Mouse (Mus musculus): ENCODE results near the gene Hnrnph1. TPM values are rescaled to one million over a fixed set of nuclear protein-coding genes. Genes with fewer than 3 reads are reported as not detected.

Gene Hnrnph1
- polyA plus RNA-seq, 1 experiment from 2014 or later = 475 TPM

DNA sequence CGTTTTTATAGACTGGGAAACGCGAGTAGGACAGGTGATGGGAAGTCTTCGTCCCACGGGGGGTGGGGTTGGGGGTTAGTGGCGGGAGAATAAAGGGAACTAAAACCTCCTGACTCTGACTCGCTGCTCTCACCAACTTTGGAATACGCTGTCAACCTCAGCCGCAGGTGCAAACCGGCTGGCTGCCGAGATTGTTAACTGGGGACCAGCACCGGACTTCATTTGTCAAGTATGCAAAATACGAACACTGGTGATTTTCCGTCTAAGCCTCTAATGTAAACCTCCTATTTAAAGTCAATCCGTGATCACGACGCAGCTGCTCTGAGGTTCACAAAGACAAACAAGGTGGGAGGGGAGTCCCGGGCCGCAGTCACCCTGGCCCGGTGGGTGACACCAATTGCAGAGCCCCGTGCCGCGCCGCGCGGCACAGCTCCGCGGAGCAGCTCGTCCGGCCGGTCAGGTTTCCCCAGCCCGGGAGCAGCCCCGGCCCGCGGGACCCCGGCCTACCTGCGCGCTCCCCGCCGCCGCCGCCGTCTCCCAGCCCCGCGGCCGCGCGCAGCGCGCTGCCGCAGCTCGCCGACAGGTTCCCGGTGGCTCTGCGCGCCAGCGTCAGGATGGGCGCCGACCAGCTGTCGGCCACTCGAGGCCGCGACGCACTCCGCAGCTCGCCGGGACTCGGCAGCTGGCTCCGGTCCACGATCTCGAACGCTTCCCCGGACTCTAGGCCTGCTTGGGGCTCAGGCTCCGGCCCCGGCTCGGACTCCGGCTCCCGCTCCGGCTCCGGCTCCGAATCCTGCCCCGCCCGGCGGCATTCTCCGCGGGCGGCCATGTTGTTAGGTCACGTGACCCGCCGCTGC, 53.7 kb downstream of the Hnrnph1 start, which contains the start of gene Rufy1:
TSS of gene Rufy1 (minus strand) at position 849 of the 857 bp plus-strand sequence.
- peak within 1 kb of the TSS; percentile 91 for H3K9ac ChIP-seq (replicated peaks; ENCODE audit: low read depth, low read length)
- peak within 1 kb of the TSS; percentile 55 for H3K4me3 ChIP-seq (ENCODE audit: low read depth, low read length)
- peaks cover 3% of the 10 kb centered on the region; the same call in 1 of the 2 replicates for H3K4me1 ChIP-seq (ENCODE audit: control insufficient read depth, insufficient read depth, low read length)
- H3K4me2 ChIP-seq (replicated peaks; ENCODE audit: low read depth, low read length) = peak within 1 kb of the TSS; percentile 67
- H3K27me3 ChIP-seq (ENCODE audit: control insufficient read depth, insufficient read depth, low read length) = no peaks in the 10 kb centered on the region
- under 1% methylated on average over 78 of the region's 90 CpGs for WGBS
- no peaks in the 10 kb centered on the region for H3K36me3 ChIP-seq (ENCODE audit: control insufficient read depth, insufficient read depth, low read length)
- peak within 1 kb of the TSS; percentile 87 for H3K27ac ChIP-seq (ENCODE audit: low read length)
- no peaks in the 10 kb centered on the region for H3K9me3 ChIP-seq (ENCODE audit: control insufficient read depth, low read depth, low read length)
- peak; percentile 82 for ATAC-seq (ENCODE audit: insufficient number of reproducible peaks, insufficient read depth, low FRiP score, low read depth)

DNA sequence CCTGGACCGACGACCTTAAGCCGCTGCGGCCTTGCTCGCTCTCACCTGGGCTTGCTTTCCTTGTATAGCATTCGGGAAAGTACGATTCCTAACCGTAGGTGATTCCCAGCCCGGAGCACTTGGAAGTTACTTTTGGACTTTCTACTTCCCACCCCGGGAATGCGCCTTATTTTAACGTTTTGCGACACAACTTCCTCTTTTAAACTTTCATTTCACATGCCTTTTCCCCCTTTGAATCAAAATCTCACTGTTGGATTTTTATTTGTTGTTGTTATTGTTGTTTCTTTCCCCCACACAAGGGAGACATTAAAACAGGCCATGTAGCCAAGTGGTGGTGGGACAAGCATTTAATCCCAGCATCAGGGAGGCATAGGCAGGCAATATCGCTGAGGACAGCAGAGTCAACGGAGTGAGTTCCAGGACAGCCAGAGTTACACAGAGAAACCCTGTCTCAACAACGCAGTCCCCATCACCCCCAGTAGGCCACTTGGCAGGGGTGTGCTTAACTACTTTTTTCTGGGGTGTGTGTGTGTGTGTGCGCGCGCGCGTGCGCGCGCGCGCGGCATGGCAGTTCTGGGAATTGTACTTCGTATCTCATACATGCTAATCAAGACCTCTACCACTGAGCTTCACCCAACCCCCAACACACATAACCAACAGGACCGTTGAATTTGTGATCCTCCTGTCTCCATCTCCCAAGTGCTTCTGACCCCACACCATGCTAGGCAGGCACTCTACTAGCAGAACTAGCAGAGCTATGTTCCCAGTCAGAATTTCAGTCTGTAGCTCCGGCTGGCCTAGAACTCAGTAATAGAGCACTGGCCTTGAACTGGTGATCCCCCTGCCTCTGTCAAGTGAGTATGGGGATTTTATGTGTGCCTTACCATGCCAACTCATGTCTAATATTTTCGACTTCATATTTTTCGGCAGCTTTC, 54.6 kb downstream of the Hnrnph1 start:
- Histone ChIP-seq H3K9me3 (ENCODE audit: control insufficient read depth, low read depth, low read length) (no peaks in the 10 kb centered on the region), H3K4me1 (ENCODE audit: control insufficient read depth, insufficient read depth, low read length) (peaks cover 3% of the 10 kb centered on the region; the same call in 1 of the 2 replicates), H3K27ac (ENCODE audit: low read length) (peak overlapping the region; percentile 87), H3K4me2 (replicated peaks; ENCODE audit: low read depth, low read length) (peak overlapping the region; percentile 67), H3K9ac (replicated peaks; ENCODE audit: low read depth, low read length) (peak overlapping the region; percentile 91), H3K27me3 (ENCODE audit: control insufficient read depth, insufficient read depth, low read length) (no peaks in the 10 kb centered on the region), H3K36me3 (ENCODE audit: control insufficient read depth, insufficient read depth, low read length) (no peaks in the 10 kb centered on the region), H3K4me3 (ENCODE audit: low read depth, low read length) (peak overlapping the region; percentile 55)
- 31% methylated on average over 32 of the region's 32 CpGs for WGBS
- ATAC-seq (ENCODE audit: insufficient number of reproducible peaks, insufficient read depth, low FRiP score, low read depth) = no peak

- Histone ChIP-seq H3K27ac (ENCODE audit: low read length) (no peak overlapping the region), H3K4me3 (ENCODE audit: low read depth, low read length) (no peak overlapping the region), H3K4me2 (replicated peaks; ENCODE audit: low read depth, low read length) (no peak overlapping the region), H3K9me3 (ENCODE audit: control insufficient read depth, low read depth, low read length) (no peaks in the 10 kb centered on the region), H3K27me3 (ENCODE audit: control insufficient read depth, insufficient read depth, low read length) (no peaks in the 10 kb centered on the region), H3K4me1 (ENCODE audit: control insufficient read depth, insufficient read depth, low read length) (peaks cover 3% of the 10 kb centered on the region; the same call in 1 of the 2 replicates), H3K36me3 (ENCODE audit: control insufficient read depth, insufficient read depth, low read length) (no peaks in the 10 kb centered on the region), H3K9ac (replicated peaks; ENCODE audit: low read depth, low read length) (no peak overlapping the region)
- WGBS = 89% methylated on average over 3 of the region's 3 CpGs
- no peak for ATAC-seq (ENCODE audit: insufficient number of reproducible peaks, insufficient read depth, low FRiP score, low read depth)
These were observed 55.3 kb downstream of the Hnrnph1 start for GRCm38 (mm10) chr11:50432069-50432440.

GRCm38 (mm10) chr11:50432896-50433295, 56.1 kb downstream of the Hnrnph1 start:
- 85% methylated on average over 5 of the region's 5 CpGs for WGBS
- H3K36me3 ChIP-seq (ENCODE audit: control insufficient read depth, insufficient read depth, low read length) = no peaks in the 10 kb centered on the region
- ATAC-seq (ENCODE audit: insufficient number of reproducible peaks, insufficient read depth, low FRiP score, low read depth) = no peak

More at GRCm38 (mm10) chr11:50432896-50433295, 56.1 kb downstream of the Hnrnph1 start:
- no peak overlapping the region for H3K9ac ChIP-seq (replicated peaks; ENCODE audit: low read depth, low read length)
- no peaks in the 10 kb centered on the region for H3K27me3 ChIP-seq (ENCODE audit: control insufficient read depth, insufficient read depth, low read length)
- peaks cover 3% of the 10 kb centered on the region; the same call in 1 of the 2 replicates for H3K4me1 ChIP-seq (ENCODE audit: control insufficient read depth, insufficient read depth, low read length)
- no peaks in the 10 kb centered on the region for H3K9me3 ChIP-seq (ENCODE audit: control insufficient read depth, low read depth, low read length)
- no peak overlapping the region for H3K4me2 ChIP-seq (replicated peaks; ENCODE audit: low read depth, low read length)
- H3K4me3 ChIP-seq (ENCODE audit: low read depth, low read length) = no peak overlapping the region
- no peak overlapping the region for H3K27ac ChIP-seq (ENCODE audit: low read length)

MicroRNAs within 50 kb of the gene (microRNA counts, 519-probe panel; counts per million panel counts)
- microRNA mmu-miR-804 = 2,331 counts per million, percentile 36 among the panel's probes with 10 or more counts

Small RNAs within 50 kb of the gene (microRNA-seq; reads per million reads assigned to microRNA genes)
- not detected for gene Mir804

Other genes starting within 250 kb of the Hnrnph1 start
- 37.8 and 39.3 TPM in 2 replicates for gene Tbc1d9b, start 245.6 kb upstream of the Hnrnph1 start, polyA plus RNA-seq (2014; fragmentation: Nextera tagmentation; extraction: Ambion mirVana)
- gene Mrnip, start 202.5 kb upstream of the Hnrnph1 start, polyA plus RNA-seq (2014; fragmentation: Nextera tagmentation; extraction: Ambion mirVana) = 15.5 and 17.3 TPM in 2 replicates
- 173 and 188 TPM in 2 replicates for gene Sqstm1, start 166.2 kb upstream of the Hnrnph1 start, polyA plus RNA-seq (2014; fragmentation: Nextera tagmentation; extraction: Ambion mirVana)
- gene Mgat4b, start 166.1 kb upstream of the Hnrnph1 start, polyA plus RNA-seq (2014; fragmentation: Nextera tagmentation; extraction: Ambion mirVana) = 9.6 and 12.7 TPM in 2 replicates
- gene Ltc4s, start 138.4 kb upstream of the Hnrnph1 start, polyA plus RNA-seq (2014; fragmentation: Nextera tagmentation; extraction: Ambion mirVana) = 3.9 and 4.6 TPM in 2 replicates
- 9.9 and 10.0 TPM in 2 replicates for gene Maml1, start 84.7 kb upstream of the Hnrnph1 start, polyA plus RNA-seq (2014; fragmentation: Nextera tagmentation; extraction: Ambion mirVana)
- gene Canx, start 51.3 kb upstream of the Hnrnph1 start, polyA plus RNA-seq (2014; fragmentation: Nextera tagmentation; extraction: Ambion mirVana) = 221 and 248 TPM in 2 replicates
- gene Cby3, start 22.5 kb upstream of the Hnrnph1 start, polyA plus RNA-seq (2014; fragmentation: Nextera tagmentation; extraction: Ambion mirVana) = 0.51 TPM in 1 of 2 replicates, not detected in the other
- 22.6 and 23.0 TPM in 2 replicates for gene Rufy1, start 54.1 kb downstream of the Hnrnph1 start, polyA plus RNA-seq (2014; fragmentation: Nextera tagmentation; extraction: Ambion mirVana)
- 11.7 and 13.0 TPM in 2 replicates for gene Adamts2, start 225.1 kb downstream of the Hnrnph1 start, polyA plus RNA-seq (2014; fragmentation: Nextera tagmentation; extraction: Ambion mirVana)

Data from stomach, embryonic 14.5 days (tissue).